Mouse (Mus musculus): ENCODE results near the gene Auts2. TPM values are rescaled to one million over a fixed set of nuclear protein-coding genes. Genes with fewer than 3 reads are reported as not detected.

The Auts2 gene
- total RNA-seq, 2 experiments from 2014 or later = 33.6 to 40.6 TPM

- DNase-seq = no peak
Observed at GRCm38 (mm10) chr5:131832891-131833876, 710.0 kb downstream of the Auts2 start.

GRCm38 (mm10) chr5:131830111-131830510 is 713.0 kb downstream of the Auts2 start:
- no peak for DNase-seq

GRCm38 (mm10) chr5:131829248-131829647 is 713.9 kb downstream of the Auts2 start:
- DNase-seq = peak; percentile 69 to 79

DNA sequence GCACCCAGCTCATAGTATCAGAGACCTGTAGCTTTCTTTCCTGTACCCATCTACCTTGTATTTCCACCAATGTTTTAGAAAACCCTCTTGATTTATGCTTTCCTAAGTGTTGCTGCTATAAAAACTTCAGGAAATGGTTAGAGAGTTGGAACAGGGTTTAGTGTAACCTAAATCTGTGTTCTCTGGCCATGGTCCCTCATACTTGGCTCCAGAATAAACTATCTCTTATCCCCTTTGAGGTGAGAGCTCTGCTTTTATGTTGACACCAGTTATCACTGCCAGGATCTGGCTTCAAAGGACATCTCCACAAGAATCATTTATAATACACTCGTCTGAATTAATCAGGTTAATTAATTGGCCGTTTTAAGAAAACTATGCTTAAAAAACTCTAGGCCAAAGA is 714.5 kb downstream of the Auts2 start:
- no peak for DNase-seq

DNA sequence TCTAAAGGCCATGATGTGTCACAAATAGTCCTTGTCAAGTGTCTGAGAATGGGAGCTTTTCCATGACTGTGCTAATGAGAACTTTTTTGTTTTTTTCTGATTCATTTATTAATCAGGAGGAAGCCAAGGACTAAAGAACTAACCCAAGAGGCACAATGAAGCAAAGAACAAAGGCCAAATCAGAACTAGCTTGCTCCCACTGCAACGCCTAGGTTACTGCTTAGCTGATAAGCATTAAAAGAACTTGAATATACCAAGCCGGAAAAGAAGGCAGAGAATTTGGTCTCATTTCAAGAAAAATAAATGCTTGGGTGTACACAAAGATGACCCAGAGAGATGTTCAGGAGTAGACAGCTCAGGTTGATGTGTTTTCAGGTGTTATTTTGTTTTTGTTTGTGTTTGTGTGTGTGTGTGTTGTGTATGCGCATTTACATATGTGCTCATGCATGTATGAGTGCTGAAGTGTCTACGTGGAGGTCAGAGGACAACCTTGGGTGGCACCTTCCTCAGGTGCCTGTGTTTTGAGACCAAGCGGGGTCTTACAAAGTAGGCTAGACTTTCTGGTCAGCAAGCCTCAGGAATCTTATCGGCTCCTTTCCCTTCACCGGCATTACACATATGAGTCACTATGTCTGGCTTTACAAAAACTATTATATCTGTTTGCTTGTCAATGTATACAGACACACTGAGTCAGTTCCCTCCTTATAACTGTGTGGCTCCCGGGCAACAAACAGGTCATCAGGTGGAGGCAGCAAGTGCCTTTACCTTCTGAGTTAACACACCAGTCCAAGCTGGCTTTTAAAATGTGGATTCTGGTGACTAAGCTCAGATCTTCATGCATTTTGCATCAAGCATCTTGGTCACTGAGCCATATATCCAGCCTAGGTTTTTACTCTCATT is 716.5 kb downstream of the Auts2 start:
- DNase-seq = no peak

DNA sequence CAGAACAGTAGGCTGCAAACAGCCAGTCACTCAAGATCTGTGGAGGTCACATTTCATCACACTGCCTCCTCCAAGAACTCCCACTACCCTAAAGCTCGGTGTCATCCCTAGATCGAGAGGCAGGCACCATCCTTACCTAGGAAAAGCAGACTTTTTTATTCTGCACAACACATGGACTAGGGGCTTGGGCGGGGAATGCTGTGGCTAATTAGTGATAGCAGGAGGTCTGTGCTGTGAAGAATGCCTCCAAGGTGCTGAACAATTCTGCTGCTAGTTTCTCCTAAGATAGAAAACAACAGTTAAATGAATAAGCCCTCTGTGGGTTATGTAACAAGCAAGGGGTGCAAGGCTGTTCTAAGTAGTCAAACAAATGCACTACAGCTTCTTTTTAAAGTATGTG is 717.7 kb downstream of the Auts2 start:
- DNase-seq = no peak

DNA sequence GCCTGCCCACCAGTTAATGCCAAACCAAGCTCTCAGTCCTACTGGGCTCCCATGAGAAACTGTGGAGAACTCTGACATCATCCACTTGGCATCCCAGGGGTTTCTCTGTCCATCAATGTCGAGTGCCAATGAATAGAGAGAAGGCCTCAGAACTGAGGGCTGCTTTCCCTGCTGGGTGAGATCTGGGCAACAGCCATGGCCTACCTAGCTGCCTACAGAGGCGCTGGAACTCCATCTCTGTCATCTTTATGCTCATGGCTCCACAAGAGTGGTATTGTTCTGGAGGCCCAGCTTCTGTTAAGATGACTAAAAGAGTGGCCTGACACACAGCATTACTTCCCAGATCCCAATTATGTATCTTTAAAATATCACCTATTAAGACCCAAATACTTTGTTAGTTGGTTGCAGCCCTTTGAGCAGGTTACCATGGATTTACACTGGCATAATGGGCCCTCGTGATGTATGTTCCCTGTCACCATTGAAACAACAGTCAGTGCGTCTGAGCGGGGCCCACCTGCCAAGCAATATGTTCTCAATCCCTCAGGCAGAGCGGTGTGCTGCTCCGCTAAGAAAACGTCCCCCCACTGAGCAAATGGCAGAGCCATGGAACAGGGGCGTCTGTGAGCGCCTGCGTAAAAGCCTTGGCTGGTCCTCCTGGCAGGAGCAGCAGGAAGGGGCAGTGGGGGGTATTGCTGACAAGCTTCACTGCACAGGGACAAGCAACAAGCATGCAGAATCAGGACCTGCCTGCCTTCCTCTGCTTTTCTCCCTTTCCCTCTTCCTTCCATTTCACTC is 718.8 kb downstream of the Auts2 start:
- DNase-seq = no peak

GRCm38 (mm10) chr5:131821461-131821860 is 721.7 kb downstream of the Auts2 start:
- peak in 1 of 2 experiments; percentile 46 for DNase-seq

DNA sequence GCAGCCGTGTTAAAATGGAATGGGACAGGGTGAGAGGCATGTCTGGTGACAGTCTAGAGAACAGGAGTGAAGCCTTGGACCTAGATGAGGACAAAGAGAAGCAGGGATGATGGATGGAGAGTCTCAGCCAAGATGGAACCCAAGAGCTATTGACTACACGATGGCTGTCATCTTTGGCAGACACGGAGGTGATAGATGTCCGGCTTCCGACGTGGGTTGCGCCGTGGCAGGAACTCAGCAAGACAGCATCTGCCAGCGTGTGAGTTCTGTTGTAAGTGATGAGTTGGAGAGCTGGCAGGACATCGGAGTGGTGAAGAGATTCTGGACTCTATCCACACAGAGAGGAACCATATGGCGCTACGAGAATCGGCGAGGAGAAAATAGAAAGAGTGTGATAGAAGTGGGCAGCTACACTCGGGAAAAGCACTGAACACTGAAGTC is 723.9 kb downstream of the Auts2 start:
- DNase-seq = no peak

- no peak for DNase-seq
Observed at GRCm38 (mm10) chr5:131815498-131815897, 727.6 kb downstream of the Auts2 start.

- DNase-seq = peak; percentile 28 to 36
Observed at GRCm38 (mm10) chr5:131814503-131815003, 728.6 kb downstream of the Auts2 start.

GRCm38 (mm10) chr5:131813952-131814502 is 729.1 kb downstream of the Auts2 start:
- DNase-seq = no peak

DNA sequence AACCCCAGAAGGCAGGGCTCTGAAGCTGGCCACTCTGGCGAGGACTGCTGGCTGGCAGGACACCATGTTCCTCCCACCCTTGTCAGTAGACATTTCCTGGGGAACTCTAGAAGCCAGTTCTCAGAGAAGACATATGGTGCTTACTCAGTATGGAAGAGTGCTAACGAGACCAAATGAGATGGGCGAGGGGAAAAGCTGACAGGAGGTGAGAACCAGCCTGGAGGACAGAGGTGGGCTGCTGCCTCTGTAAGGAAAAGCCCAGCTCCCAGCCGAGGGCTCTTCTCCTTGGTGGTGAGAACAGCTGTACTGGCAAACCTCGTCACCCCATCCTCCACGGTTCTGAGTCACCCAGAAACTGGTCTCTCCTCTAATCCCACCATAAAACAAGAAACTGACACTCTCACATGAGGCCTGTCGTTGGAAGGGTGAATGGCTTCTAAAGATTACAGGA is 729.8 kb downstream of the Auts2 start:
- no peak for DNase-seq

DNA sequence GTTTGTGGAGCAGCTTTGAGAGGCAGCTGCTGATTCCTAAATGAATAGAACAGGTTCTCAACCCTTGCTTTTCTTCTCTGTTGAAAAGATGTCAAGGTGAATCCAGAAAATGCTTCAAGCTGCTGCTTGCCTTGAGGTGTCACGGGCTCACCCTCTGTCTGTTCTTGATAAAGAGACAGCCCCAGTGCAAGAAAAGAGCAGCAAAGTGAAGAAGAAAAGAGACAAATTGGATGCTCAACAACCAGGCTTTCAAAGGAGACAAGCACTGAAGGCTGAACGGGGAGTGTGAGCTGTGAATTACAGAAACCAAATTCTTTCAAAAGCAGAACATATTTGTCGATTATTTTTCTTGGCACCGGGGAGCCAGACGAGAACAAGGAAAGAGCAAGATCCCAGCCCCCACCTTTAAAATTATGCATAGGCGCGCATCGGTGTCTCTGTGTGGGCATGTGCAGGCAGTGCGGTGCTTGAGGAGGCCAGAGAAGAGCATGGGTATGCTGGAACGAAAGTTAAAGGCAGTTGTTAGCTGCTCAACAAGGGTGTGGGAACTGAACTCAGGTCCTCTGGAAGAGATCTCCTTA is 730.6 kb downstream of the Auts2 start:
- DNase-seq = no peak

- DNase-seq = no peak
Observed at GRCm38 (mm10) chr5:131806350-131806749, 736.8 kb downstream of the Auts2 start.

DNA sequence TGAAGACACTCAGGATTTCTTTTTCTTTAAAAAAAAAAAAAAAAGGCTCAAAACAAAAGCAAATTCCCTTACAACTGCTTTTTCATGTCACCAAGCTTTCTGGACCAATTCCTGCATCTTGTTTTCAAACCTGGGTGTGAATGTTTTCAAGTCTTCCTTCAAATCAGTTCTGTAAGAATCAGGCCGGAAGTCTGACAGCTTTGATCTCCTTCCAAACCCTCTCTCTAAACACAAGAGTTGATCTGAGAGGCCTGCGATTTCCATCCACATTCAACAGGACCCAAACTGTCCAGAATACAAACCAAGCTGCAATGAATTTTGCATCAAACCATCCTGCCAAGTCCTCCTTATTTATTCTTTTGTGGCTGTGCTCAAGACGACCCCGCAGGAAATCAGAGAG is 737.9 kb downstream of the Auts2 start:
- DNase-seq = no peak

DNA sequence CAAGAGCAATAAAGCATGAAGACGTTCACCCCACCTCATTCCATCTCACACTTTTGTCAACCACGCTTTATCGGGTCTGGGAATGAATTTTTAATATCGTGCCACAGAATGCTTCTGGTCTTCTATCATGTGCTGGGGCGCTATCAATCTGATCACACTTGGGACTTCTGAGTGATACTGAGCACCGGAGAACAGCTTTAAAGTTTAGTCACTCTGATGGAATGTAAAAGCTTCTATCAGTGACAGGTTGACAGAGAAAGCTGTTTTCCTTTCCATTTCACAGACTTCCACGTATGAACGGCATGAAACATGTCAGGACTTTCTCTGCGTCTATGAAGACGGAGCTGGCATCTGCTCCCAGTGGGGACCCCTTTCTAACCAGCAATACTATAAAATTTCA is 739.5 kb downstream of the Auts2 start:
- DNase-seq = no peak

DNA sequence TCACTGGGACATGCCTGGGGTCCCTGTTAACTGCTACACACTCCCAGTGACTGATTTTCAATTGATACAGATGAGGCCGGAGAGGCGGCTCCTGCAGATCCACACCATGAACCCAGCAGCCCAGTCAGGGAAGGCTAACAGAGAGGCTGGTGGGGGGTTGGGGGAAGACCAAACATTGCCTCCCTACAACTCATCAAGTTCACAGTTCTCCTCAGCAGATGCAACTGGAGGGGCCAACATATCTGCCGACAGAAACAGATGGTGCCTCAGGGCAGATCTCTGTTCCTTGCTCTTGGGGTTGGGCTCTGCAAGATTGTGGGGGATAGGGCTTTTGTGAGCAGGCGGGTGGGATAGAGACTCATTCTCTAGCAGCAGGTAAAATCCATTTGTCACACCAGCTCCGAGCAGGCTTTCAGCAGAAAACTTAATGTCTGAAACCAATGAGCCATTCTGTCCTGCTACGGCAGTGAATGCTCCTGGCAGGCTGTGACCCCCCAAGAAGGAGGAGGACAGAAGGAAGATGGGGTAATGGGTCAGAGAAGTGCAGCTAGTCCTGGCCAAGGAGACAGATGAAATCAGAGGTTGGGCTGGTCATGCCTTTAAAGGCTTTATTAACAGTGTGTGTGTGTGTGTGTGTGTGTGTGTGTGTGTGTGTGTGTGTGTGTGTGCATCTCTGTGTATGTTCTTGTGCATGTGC is 740.7 kb downstream of the Auts2 start:
- DNase-seq = no peak

DNA sequence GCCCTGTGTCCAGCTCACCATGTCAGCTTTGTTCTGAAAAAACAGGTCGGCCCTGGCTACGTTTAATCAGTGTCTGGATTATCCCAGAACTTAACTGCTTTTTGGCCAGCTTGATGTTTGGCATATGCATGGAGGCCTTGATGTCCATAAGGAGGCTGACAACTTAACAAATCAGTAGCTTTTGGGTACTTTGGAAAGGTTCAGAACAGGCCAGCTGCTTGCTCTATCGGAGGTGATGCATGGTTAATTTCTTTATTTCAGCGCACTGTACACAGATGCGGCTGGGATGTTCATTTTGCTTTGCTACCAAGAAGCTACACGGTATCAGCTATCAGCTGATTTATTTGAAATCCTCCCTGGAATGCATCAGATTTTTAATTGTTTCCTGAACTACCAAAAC is 741.2 kb downstream of the Auts2 start:
- no peak for DNase-seq

DNA sequence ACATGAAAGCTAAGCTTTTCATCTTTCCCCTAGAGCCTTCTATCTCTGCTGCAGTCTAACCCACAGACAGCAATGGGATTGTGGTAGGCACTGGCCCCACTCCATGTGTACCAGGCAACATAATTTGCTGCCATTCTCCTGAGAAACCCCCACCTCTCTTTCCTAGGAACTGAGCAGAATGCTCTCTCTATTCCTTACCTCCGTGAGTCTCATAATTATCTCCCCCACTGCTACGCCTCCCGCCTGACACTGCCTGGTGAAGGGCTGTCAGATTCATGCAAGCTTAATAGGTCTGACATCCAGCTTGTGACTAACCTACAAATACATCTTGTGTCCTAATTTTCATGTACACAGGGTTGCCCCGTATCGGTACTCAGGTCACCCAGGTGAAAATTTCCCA is 744.8 kb downstream of the Auts2 start:
- DNase-seq = no peak
